Mouse (Mus musculus): Measurements from ENCODE around the gene Inha.

- TF ChIP-seq POLR2A (IDR thresholded peaks at IDR 0.05; ENCODE audit: control insufficient read depth, low read depth, low read length) (no peak), CTCF (IDR thresholded peaks at IDR 0.05; ENCODE audit: control insufficient read depth, insufficient read depth, insufficient replicate concordance, low read depth, low read length) (no peak)
Measured at GRCm38 (mm10) chr1:75498897-75499296, 8.0 kb upstream of the Inha start.
